Mouse (Mus musculus): ENCODE measurements around the gene Pipox. TPM values are rescaled to one million over a fixed set of nuclear protein-coding genes. Genes with fewer than 3 reads are reported as not detected.
A peak's percentile ranks its signal among the peaks of the same experiment; 100 is the strongest.

Gene Pipox
- polyA plus RNA-seq, 1 experiment from 2014 or later = 10.1 TPM

DNA sequence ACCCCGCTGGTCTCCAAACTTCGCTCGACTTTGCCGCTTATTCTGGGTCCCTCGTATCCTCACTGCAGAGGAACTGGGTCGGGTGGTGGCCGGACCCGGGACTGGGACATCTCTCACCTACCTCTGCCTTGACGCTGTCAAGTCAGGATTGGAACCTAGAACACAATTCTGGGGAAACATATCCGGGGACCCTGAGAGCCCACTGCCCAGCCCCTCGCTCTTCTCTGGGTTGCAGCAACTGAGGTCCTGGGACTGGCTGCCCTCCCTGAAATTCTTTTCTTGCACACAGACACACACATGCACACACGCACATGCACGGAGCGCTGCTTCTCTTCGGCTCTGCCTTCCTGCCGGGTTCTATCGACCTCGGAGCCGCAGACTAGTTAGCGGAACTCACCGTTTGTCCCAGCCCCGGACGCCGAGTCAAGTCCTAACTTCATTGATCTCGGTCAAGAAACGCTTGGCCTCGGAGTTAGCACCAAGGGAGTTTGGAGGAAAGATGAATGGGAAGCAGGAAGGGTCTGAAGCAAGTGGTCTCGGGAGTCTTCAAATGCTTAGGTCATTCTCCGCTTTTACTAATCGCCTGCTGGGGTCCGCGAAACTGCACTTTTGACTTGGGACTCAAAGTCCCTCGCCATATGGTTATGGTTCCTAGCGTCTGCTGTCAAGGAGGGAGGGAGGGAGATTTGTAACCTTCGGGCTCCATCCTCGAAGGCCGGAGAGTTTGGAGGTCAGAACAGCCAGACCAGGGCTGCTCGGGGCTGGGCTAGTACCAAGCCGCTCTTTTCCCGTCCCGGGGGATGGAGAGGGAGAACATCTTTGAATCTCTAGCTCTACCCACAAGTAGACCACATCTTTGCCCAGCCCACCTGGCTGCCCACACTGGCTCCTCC is 37.9 kb upstream of the Pipox start:
- H3K27me3 ChIP-seq (replicated peaks; ENCODE audit: control insufficient read depth, insufficient read depth, low read length) = 0 out of 2 replicates have a peak, but pooled peaks cover 7% of the 10 kb centered on the region
- 2% methylated on average over 41 of the region's 41 CpGs for WGBS
- H3K4me1 ChIP-seq (ENCODE audit: control insufficient read depth, insufficient read depth, low read length) = peaks cover 52% of the 10 kb centered on the region
- H3K27ac ChIP-seq (ENCODE audit: low read depth, low read length) = peak overlapping the region; percentile 94
- peak overlapping the region; percentile 86 for H3K4me2 ChIP-seq (ENCODE audit: low read length)
- no peaks in the 10 kb centered on the region for H3K36me3 ChIP-seq (ENCODE audit: control insufficient read depth, insufficient read depth, low read length)
- DNase-seq (ENCODE audit: low spot score) = no peak
- H3K4me3 ChIP-seq (ENCODE audit: low read depth, low read length) = peak overlapping the region; percentile 87
- ATAC-seq = no peak
- H3K9ac ChIP-seq (ENCODE audit: low read length) = peak overlapping the region; percentile 95
- no peaks in the 10 kb centered on the region for H3K9me3 ChIP-seq (replicated peaks; ENCODE audit: control insufficient read depth, low read length)

GRCm38 (mm10) chr11:77930751-77931540 is 37.0 kb upstream of the Pipox start, which contains the start of gene Sez6:
Gene Sez6 (plus strand): TSS chr11:77930800.
- 0 out of 2 replicates have a peak, but pooled peaks cover 7% of the 10 kb centered on the region for H3K27me3 ChIP-seq (replicated peaks; ENCODE audit: control insufficient read depth, insufficient read depth, low read length)
- peak within 1 kb of the TSS; percentile 87 for H3K4me3 ChIP-seq (ENCODE audit: low read depth, low read length)
- H3K9ac ChIP-seq (ENCODE audit: low read length) = peak within 1 kb of the TSS; percentile 95
- WGBS = under 1% methylated on average over 79 of the region's 94 CpGs
- H3K27ac ChIP-seq (ENCODE audit: low read depth, low read length) = peak within 1 kb of the TSS; percentile 94
- ATAC-seq (peak; percentile 82), DNase-seq (ENCODE audit: low spot score) (peak; percentile 92)
- H3K4me1 ChIP-seq (ENCODE audit: control insufficient read depth, insufficient read depth, low read length) = peaks cover 54% of the 10 kb centered on the region
- H3K9me3 ChIP-seq (replicated peaks; ENCODE audit: control insufficient read depth, low read length) = no peaks in the 10 kb centered on the region
- H3K36me3 ChIP-seq (ENCODE audit: control insufficient read depth, insufficient read depth, low read length) = no peaks in the 10 kb centered on the region
- peak within 1 kb of the TSS; percentile 86 for H3K4me2 ChIP-seq (ENCODE audit: low read length)

DNA sequence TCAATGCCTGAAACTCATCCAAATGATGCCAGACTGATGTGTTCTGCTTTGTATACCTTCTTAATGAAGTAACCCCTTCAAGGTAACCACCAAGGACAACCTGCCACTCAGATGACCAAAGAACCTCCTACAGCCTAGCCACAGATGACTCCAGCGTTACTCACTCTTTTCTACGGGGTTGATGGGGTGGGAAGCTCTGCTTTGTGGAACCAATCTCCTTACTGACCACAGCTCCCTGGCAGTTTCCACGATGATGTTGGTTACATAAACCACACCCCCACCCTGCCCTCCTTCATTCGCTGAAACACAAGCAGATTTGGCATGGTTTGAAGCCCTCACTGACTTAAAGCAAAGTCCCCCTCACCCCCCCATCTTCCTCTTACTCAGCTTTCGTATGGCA is 33.9 kb upstream of the Pipox start:
- Histone ChIP-seq H3K4me3 (ENCODE audit: low read depth, low read length) (no peak overlapping the region), H3K27ac (ENCODE audit: low read depth, low read length) (no peak overlapping the region), H3K9ac (ENCODE audit: low read length) (no peak overlapping the region), H3K36me3 (ENCODE audit: control insufficient read depth, insufficient read depth, low read length) (no peaks in the 10 kb centered on the region), H3K4me2 (ENCODE audit: low read length) (no peak overlapping the region), H3K4me1 (ENCODE audit: control insufficient read depth, insufficient read depth, low read length) (peaks cover 47% of the 10 kb centered on the region), H3K27me3 (replicated peaks; ENCODE audit: control insufficient read depth, insufficient read depth, low read length) (0 out of 2 replicates have a peak, but pooled peaks cover 6% of the 10 kb centered on the region), H3K9me3 (replicated peaks; ENCODE audit: control insufficient read depth, low read length) (no peaks in the 10 kb centered on the region)
- ATAC-seq = no peak
- DNase-seq (ENCODE audit: low spot score) = no peak
- WGBS = 80% methylated on average over 5 of the region's 5 CpGs

- no peaks in the 10 kb centered on the region for H3K36me3 ChIP-seq (ENCODE audit: control insufficient read depth, insufficient read depth, low read length)
- H3K27me3 ChIP-seq (replicated peaks; ENCODE audit: control insufficient read depth, insufficient read depth, low read length) = no peaks in the 10 kb centered on the region
- peak overlapping the region; percentile 6; the same call in 1 of the 2 replicates for H3K4me2 ChIP-seq (ENCODE audit: low read length)
- no peak overlapping the region for H3K4me3 ChIP-seq (ENCODE audit: low read depth, low read length)
- H3K4me1 ChIP-seq (ENCODE audit: control insufficient read depth, insufficient read depth, low read length) = peaks cover 42% of the 10 kb centered on the region
- no peak overlapping the region for H3K9ac ChIP-seq (ENCODE audit: low read length)
- ATAC-seq (no peak), DNase-seq (ENCODE audit: low spot score) (peak; percentile 29)
- peak overlapping the region; percentile 86 for H3K27ac ChIP-seq (ENCODE audit: low read depth, low read length)
- 13% methylated on average over 9 of the region's 9 CpGs for WGBS
- no peaks in the 10 kb centered on the region for H3K9me3 ChIP-seq (replicated peaks; ENCODE audit: control insufficient read depth, low read length)
Measured at GRCm38 (mm10) chr11:77926666-77927065, 32.8 kb upstream of the Pipox start.

- peak; percentile 81 for ATAC-seq
- no peak overlapping the region for H3K4me3 ChIP-seq (ENCODE audit: low read depth, low read length)
- H3K9ac ChIP-seq (ENCODE audit: low read length) = no peak overlapping the region
- no peaks in the 10 kb centered on the region for H3K9me3 ChIP-seq (replicated peaks; ENCODE audit: control insufficient read depth, low read length)
- peak overlapping the region; percentile 6; the same call in 1 of the 2 replicates for H3K4me2 ChIP-seq (ENCODE audit: low read length)
- no peaks in the 10 kb centered on the region for H3K27me3 ChIP-seq (replicated peaks; ENCODE audit: control insufficient read depth, insufficient read depth, low read length)
- H3K27ac ChIP-seq (ENCODE audit: low read depth, low read length) = peak overlapping the region; percentile 86
- no peaks in the 10 kb centered on the region for H3K36me3 ChIP-seq (ENCODE audit: control insufficient read depth, insufficient read depth, low read length)
- WGBS = 10% methylated on average over 9 of the region's 9 CpGs
- DNase-seq (ENCODE audit: low spot score) = peak; percentile 84
- peaks cover 42% of the 10 kb centered on the region for H3K4me1 ChIP-seq (ENCODE audit: control insufficient read depth, insufficient read depth, low read length)
Measured at GRCm38 (mm10) chr11:77925836-77926657, 32.2 kb upstream of the Pipox start.

GRCm38 (mm10) chr11:77923285-77923684 is 29.4 kb upstream of the Pipox start:
- ATAC-seq = no peak
- DNase-seq (ENCODE audit: low spot score) = no peak
- H3K36me3 ChIP-seq (ENCODE audit: control insufficient read depth, insufficient read depth, low read length) = no peaks in the 10 kb centered on the region
- H3K9ac ChIP-seq (ENCODE audit: low read length) = no peak overlapping the region
- WGBS = 74% methylated on average over 4 of the region's 4 CpGs
- no peaks in the 10 kb centered on the region for H3K27me3 ChIP-seq (replicated peaks; ENCODE audit: control insufficient read depth, insufficient read depth, low read length)
- no peak overlapping the region for H3K4me2 ChIP-seq (ENCODE audit: low read length)
- H3K27ac ChIP-seq (ENCODE audit: low read depth, low read length) = no peak overlapping the region
- H3K9me3 ChIP-seq (replicated peaks; ENCODE audit: control insufficient read depth, low read length) = no peaks in the 10 kb centered on the region
- peaks cover 33% of the 10 kb centered on the region for H3K4me1 ChIP-seq (ENCODE audit: control insufficient read depth, insufficient read depth, low read length)
- no peak overlapping the region for H3K4me3 ChIP-seq (ENCODE audit: low read depth, low read length)

- no peaks in the 10 kb centered on the region for H3K36me3 ChIP-seq (ENCODE audit: control insufficient read depth, insufficient read depth, low read length)
- no peak for DNase-seq (ENCODE audit: low spot score)
- no peaks in the 10 kb centered on the region for H3K27me3 ChIP-seq (replicated peaks; ENCODE audit: control insufficient read depth, insufficient read depth, low read length)
- peaks cover 6% of the 10 kb centered on the region; the same call in 1 of the 2 replicates for H3K4me1 ChIP-seq (ENCODE audit: control insufficient read depth, insufficient read depth, low read length)
- H3K9me3 ChIP-seq (replicated peaks; ENCODE audit: control insufficient read depth, low read length) = no peaks in the 10 kb centered on the region
- ATAC-seq = no peak
- no peak overlapping the region for H3K27ac ChIP-seq (ENCODE audit: low read depth, low read length)
- H3K4me2 ChIP-seq (ENCODE audit: low read length) = no peak overlapping the region
- H3K4me3 ChIP-seq (ENCODE audit: low read depth, low read length) = no peak overlapping the region
- H3K9ac ChIP-seq (ENCODE audit: low read length) = no peak overlapping the region
- 59% methylated on average over 10 of the region's 10 CpGs for WGBS
Measured at GRCm38 (mm10) chr11:77917166-77917565, 23.3 kb upstream of the Pipox start.

- H3K27me3 ChIP-seq (replicated peaks; ENCODE audit: control insufficient read depth, insufficient read depth, low read length) = no peaks in the 10 kb centered on the region
Measured at GRCm38 (mm10) chr11:77916741-77917140, 22.8 kb upstream of the Pipox start.

More at GRCm38 (mm10) chr11:77916741-77917140, 22.8 kb upstream of the Pipox start:
- WGBS = 88% methylated on average over 4 of the region's 4 CpGs
- no peak overlapping the region for H3K4me3 ChIP-seq (ENCODE audit: low read depth, low read length)
- H3K9ac ChIP-seq (ENCODE audit: low read length) = no peak overlapping the region
- no peaks in the 10 kb centered on the region for H3K9me3 ChIP-seq (replicated peaks; ENCODE audit: control insufficient read depth, low read length)
- no peak for DNase-seq (ENCODE audit: low spot score)
- H3K4me2 ChIP-seq (ENCODE audit: low read length) = no peak overlapping the region
- ATAC-seq = no peak
- no peak overlapping the region for H3K27ac ChIP-seq (ENCODE audit: low read depth, low read length)
- H3K36me3 ChIP-seq (ENCODE audit: control insufficient read depth, insufficient read depth, low read length) = no peaks in the 10 kb centered on the region
- H3K4me1 ChIP-seq (ENCODE audit: control insufficient read depth, insufficient read depth, low read length) = peaks cover 6% of the 10 kb centered on the region; the same call in 1 of the 2 replicates
